28 mouse cellular contexts compared by ENCODE assay signal in the genomic region with DNA sequence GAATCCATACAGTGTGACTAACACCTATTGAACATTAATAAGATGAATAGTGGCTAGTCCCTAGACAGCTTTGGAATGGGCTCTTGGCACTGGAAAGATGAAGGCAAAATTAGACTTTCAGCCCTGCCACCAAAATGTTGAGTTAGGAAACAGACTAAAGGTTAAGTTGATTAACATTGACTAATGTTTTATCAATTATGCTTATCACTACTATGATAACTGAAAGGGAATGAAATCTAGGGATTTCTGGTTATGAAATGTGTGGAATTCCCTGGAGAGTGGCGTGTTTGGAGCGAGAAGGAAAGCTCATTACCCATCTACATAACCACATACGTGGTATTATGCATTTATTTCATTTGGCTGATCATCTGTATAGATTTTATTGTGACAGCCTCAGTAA.
"Had no signal": no experiment of that assay in that cellular context is flagged by ENCODE, and none has a peak within 500 bp of the region (broad histone marks: within the 10 kb centered on the region; RNA-seq: fewer than 3 reads in every experiment).

No protein-coding gene starts in this region.

- H3K27ac ChIP-seq: embryonic facial prominence, embryonic 10.5 days; embryonic facial prominence, embryonic 12.5 days; embryonic facial prominence, embryonic 13.5 days; embryonic facial prominence, embryonic 15.5 days; forebrain, embryonic 10.5 days; forebrain, embryonic 12.5 days; forebrain, embryonic 13.5 days; forebrain, embryonic 15.5 days; gastrocnemius, adult 2 months; heart, adult 2 months had no signal

- H3K4me3 ChIP-seq: embryonic facial prominence, embryonic 10.5 days; embryonic facial prominence, embryonic 12.5 days; embryonic facial prominence, embryonic 13.5 days; embryonic facial prominence, embryonic 15.5 days; erythroblast, embryonic 14.5 days; forebrain, embryonic 10.5 days; forebrain, embryonic 12.5 days; forebrain, embryonic 13.5 days; forebrain, embryonic 15.5 days; gastrocnemius, adult 2 months; heart, adult 2 months had no signal

- DNase-seq: cerebellum, adult 8-10 months; cerebellum, adult 9-10 months; cerebellum, adult 9-11 months; cerebellum, postnatal 10 days; cerebellum, postnatal 14 days; cerebellum, postnatal 25 days; cerebellum, postnatal 36 days; embryo, embryonic 11 days; forebrain, postnatal 0 days; gastrocnemius, adult 2 months; gastrocnemius, postnatal 10 days; gastrocnemius, postnatal 14 days; gastrocnemius, postnatal 25 days; gastrocnemius, postnatal 36 days; heart, adult 11 months; heart, adult 18-20 months; heart, adult 2 months had no signal

- H3K36me3 ChIP-seq: embryonic facial prominence, embryonic 10.5 days; embryonic facial prominence, embryonic 12.5 days; embryonic facial prominence, embryonic 13.5 days; embryonic facial prominence, embryonic 15.5 days; forebrain, embryonic 10.5 days; forebrain, embryonic 12.5 days; forebrain, embryonic 15.5 days had no signal

- H3K27me3 ChIP-seq: embryonic facial prominence, embryonic 12.5 days; embryonic facial prominence, embryonic 13.5 days; embryonic facial prominence, embryonic 15.5 days; forebrain, embryonic 12.5 days; forebrain, embryonic 13.5 days; forebrain, embryonic 15.5 days had no signal

- ATAC-seq: forebrain, embryonic 13.5 days; forebrain, embryonic 14.5 days; forebrain, embryonic 15.5 days; forebrain, embryonic 16.5 days; forebrain, postnatal 0 days had no signal

- H3K4me1 ChIP-seq: embryonic facial prominence, embryonic 10.5 days; embryonic facial prominence, embryonic 12.5 days; embryonic facial prominence, embryonic 13.5 days; embryonic facial prominence, embryonic 15.5 days; forebrain, embryonic 10.5 days; forebrain, embryonic 12.5 days; forebrain, embryonic 13.5 days; forebrain, embryonic 15.5 days had no signal

- H3K9me3 ChIP-seq: embryonic facial prominence, embryonic 15.5 days; forebrain, embryonic 12.5 days; forebrain, embryonic 13.5 days; forebrain, embryonic 15.5 days had no signal

- H3K4me2 ChIP-seq: embryonic facial prominence, embryonic 12.5 days; embryonic facial prominence, embryonic 13.5 days; embryonic facial prominence, embryonic 15.5 days; forebrain, embryonic 12.5 days; forebrain, embryonic 13.5 days; forebrain, embryonic 15.5 days had no signal

- H3K9ac ChIP-seq: embryonic facial prominence, embryonic 12.5 days; embryonic facial prominence, embryonic 13.5 days; embryonic facial prominence, embryonic 15.5 days; forebrain, embryonic 12.5 days; forebrain, embryonic 13.5 days; forebrain, embryonic 15.5 days; forebrain, postnatal 0 days had no signal
